Mouse (Mus musculus): Measurements from ENCODE around the gene Adamts18.
"Not testable (repeated sequence)": the region's sequence is repeated elsewhere in the genome, so short reads cannot be mapped to it uniquely, and the experiment has no call there.

Gene Adamts18

DNA sequence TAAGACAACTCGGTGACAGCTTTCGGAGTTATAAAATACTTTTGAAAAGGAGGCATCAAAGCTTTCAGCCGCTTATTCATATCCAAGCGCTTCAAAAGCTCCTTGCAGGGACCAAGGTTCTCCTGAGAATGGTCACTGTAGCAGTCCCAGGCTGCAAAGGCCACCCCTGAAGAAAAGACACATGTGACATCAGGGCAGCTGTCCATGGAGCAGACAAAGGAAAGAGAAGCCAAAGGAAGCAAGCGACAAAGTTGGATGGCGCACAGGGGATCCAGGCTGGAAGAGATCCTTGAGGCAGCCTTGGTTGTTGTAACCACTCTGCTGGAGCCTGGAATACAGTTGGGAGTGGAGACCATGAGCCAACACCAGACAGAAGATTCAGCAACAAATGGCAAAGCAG is 10.3 kb downstream of the Adamts18 start:
- peak in 1 of 2 experiments; percentile 30 for DNase-seq (ENCODE audit: low spot score in 2 of 2)

- no peak for DNase-seq (ENCODE audit: low spot score in 2 of 2)
These were observed 11.0 kb downstream of the Adamts18 start for GRCm38 (mm10) chr8:113837570-113837915.

- DNase-seq (ENCODE audit: low spot score in 2 of 2): no peak
These were observed 11.5 kb downstream of the Adamts18 start for GRCm38 (mm10) chr8:113836892-113837569.

GRCm38 (mm10) chr8:113833644-113834043 is 14.9 kb downstream of the Adamts18 start:
- DNase-seq (ENCODE audit: low spot score in 2 of 2): no peak

DNA sequence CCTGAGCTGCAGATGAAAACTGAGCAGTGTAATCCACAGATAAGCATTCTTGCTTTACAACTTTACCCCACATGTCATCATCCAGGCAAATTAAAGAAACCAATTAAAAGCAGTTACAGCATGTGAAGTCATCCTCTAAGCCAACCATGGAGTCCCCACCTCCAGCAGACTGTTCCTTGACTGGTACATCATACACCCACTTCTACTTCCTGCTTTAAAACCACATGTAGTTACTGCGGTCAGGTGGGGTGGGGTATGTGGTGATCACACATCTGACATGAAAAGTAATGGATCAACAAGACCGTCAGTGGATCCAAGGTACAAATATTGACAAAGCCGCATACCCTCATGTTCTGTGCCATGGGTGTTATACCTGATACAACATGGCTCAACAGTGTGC is 21.3 kb downstream of the Adamts18 start:
- no peak for DNase-seq (ENCODE audit: low spot score in 2 of 2)

DNA sequence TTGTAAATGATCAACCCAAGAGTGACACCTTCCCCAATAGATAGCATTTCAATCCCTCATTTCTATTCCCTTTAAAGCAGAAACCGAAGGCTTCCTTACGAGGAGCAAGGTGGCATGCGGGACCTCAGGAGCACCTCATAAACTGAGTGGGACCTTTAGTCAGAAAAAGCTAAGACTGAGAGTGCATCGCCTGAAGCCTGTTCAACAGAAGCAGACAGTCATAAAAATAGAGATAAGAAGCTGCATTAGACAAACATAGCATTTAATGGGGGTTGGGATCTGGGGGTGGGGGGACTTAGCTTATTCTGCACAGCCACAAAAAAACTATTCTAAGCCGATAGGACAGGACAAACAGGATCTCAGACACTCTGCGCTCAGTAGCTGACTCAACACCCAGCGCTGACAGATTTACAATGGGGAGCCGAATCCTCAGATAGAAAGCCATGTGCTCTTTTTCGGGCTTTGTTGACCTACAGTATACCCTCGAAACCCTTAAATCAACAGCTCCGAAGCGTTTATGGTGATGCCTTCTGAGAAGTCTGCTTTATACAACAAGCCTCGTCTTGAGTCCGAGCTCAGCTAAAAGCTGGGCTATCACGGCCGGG is 27.5 kb downstream of the Adamts18 start:
- DNase-seq (ENCODE audit: low spot score in 2 of 2): no peak

DNA sequence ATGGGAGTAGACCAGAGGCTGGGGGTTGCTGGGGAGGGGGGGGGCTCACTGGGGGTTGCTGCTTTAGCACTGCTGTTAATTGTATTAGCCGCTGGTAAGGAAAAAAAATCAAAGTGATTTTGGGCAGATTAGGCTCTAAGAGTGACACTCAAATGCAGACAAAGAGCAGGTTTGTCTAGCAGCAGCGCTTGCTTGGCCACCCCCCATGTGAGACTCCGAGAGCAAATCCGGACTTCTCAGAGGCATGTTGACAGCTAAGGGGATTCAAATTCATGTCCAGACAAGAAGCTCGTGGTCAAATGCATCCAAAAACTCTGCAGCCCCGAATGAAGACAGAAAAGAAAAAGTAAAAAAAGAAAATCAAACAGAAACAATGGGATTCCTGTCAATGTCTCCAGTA is 34.6 kb downstream of the Adamts18 start:
- no peak for DNase-seq (ENCODE audit: low spot score in 2 of 2)

DNA sequence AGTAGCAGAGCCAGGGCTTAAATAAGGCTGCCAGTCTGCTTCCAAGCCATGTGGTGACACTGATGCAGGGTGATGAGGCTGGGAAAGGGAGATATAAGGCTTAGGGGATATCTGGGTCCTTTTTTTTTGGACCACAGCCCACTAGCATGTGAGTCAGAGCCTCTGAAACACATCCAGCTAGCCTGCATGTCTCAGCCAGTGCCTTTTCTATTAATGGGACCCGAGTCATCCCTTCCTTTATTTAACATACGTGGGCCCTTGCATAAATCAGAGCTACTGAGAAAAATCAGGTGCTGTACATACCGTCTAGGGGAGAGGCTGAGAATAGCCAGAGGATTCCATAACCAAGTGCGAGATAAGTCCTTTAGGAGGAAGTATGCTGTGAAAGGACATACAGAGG is 37.0 kb downstream of the Adamts18 start:
- no peak for DNase-seq (ENCODE audit: low spot score in 2 of 2)

DNA sequence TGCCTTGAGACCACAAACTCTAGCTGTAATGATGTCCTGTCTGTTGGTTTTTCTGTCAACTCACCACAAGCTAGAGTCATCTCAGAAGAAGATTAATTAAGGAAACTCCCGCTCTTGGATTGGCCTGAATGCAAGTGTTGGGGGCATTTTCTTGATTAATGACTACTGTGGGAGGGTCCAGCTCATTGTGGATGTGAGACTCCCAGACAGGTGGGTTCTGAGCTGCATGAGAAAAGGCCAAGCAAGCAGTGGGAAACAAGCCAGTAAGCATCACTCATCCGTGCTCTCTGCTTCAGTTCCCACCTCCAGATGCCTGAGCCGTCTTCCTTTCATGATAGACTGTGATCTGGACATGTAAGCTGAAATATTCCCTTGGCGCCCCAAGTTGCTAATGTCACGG is 38.6 kb downstream of the Adamts18 start:
- no peak for DNase-seq (ENCODE audit: low spot score in 2 of 2)

DNA sequence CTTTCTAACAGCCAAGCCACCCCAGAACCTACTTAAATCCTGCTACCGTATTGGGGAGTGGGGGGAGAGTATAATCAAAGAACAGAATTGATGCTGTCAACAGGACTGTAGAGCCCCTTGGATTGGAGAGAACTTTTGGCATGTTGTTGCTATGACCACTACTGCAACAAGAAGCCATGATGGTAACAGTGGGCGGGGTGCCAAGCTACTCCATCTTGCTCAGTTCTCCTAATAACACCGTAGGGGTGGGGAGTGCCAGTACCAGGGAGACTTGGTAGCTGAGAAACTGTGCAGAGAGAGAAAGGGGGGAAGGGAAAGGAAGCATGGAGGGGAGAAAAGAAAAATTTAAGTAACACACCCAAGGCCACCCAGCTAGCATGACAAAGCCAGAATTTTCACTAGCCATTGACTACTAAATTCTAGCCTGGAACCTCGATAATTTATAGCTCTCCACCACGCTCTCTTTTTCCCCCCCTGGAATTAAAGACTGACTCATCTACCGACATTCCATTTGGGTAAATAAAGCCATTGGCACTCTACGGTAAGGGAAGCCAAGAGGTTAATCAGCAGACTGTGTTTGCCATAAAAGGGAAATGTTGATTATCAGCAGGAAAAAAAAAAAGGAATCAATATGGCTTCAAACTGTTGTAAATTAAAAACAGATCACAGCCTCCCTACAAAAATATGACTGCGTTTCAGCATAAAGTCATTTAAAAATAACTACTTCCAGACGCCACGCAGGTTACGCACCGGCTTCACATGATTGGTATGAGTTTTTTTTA is 44.5 kb downstream of the Adamts18 start:
- no peak for DNase-seq (ENCODE audit: low spot score in 2 of 2)

GRCm38 (mm10) chr8:113801551-113801950 is 47.0 kb downstream of the Adamts18 start:
- DNase-seq (ENCODE audit: low spot score in 2 of 2): no peak

DNA sequence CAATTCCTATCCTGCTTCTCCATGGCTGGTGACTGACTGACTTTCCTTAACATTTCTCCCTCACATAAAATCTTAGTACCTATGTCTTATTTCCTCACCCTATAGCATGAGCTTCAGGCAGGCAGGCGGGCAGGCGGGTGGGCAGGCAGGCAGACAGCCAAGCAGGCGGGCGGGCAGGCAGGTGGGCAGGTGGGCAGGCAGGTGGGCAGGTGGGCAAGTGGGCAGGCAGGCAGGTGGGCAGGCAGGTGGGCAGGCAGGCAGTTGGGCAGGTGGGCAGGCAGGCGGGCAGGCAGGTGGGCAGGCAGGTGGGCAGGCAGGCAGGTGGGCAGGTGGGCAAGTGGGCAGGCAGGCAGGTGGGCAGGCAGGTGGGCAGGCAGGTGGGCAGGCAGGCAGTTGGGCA is 48.0 kb downstream of the Adamts18 start:
- DNase-seq (ENCODE audit: low spot score in 2 of 2): not testable (repeated sequence)

DNA sequence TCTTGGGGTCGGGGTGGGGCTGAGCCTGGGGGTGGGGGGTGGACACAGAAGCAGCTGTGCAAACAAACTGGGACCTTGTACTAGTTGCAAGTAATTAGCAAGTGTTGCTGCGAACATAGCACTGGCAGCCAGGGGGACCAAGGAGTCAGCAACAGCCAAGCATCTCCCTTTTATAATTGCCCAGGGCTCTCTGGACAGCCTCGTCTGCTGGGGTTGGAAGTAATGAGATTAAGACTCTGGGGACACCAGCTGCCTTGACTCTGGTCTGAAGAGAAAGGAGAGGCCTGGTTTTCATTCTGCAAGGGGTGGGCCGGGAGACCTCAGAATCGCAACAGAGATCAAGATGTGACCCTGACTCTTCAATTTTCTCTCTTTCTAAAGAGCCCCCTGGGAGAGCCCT is 49.0 kb downstream of the Adamts18 start:
- DNase-seq (ENCODE audit: low spot score in 2 of 2): peak in 1 of 2 experiments; percentile 20

DNA sequence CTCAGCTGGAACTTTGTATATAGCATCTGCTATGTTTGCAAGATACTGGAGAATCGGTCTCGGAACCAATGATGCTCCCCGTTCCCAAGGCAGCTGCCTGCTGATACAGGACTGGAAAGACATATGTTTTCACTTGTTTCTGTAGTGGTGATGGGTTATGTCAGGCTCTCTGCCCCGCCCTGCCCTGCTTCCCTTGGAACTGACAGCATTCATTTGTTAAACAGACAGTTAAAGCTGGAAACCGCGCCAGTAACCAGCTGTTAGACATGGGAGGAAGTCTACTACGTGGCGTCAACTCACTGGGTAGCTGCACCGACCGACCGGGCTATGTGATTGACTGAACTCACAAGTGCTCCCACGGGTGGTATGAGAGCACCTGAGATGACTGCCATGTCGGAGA is 56.7 kb downstream of the Adamts18 start:
- DNase-seq (ENCODE audit: low spot score in 2 of 2): peak in 1 of 2 experiments; percentile 26

- no peak for DNase-seq (ENCODE audit: low spot score in 2 of 2)
These were observed 57.5 kb downstream of the Adamts18 start for GRCm38 (mm10) chr8:113791061-113791460.

DNA sequence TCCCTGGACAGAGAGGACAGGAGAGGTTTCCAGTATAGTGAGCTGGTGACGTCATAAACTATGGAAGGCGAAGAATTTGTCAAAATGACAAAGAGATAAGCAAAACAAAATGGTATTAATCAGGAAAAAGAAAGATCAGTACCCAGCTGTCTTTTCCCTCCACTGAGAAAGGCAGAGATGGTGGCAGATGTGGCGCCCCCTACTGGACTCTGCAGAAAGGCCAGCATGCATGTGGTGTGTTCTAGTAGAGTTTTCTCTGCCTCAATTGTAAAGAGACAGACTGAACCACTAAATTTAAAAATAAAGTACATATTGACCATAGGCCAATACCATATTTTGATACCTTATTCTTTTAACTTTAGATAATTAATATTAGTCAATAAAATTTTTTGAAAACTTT is 64.8 kb downstream of the Adamts18 start:
- no peak for DNase-seq (ENCODE audit: low spot score in 2 of 2)

GRCm38 (mm10) chr8:113781554-113781953 is 67.0 kb downstream of the Adamts18 start:
- no peak for DNase-seq (ENCODE audit: low spot score in 2 of 2)

GRCm38 (mm10) chr8:113775361-113775760 is 73.2 kb downstream of the Adamts18 start:
- no peak for DNase-seq (ENCODE audit: low spot score in 2 of 2)

- no peak for DNase-seq (ENCODE audit: low spot score in 2 of 2)
These were observed 79.6 kb downstream of the Adamts18 start for GRCm38 (mm10) chr8:113768861-113769410.

DNA sequence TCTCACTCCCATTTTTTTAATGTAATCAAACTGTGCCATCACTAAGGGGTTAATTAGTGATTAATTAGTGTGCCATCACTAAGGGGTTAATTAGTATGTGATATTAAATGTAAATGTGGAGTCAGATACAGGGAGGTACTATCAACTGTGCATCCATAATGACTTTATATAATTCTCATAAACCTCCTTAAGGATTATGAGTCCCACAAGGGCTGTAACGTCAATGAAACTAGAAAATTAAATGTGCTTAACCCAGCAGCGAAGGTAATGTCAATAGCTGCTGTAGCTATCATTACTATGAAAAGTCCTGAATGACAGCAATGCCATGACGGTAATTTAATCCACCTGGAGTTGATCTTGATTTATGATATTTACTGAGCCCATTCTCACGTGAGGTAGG is 83.4 kb downstream of the Adamts18 start:
- DNase-seq (ENCODE audit: low spot score in 2 of 2): no peak

- no peak for DNase-seq (ENCODE audit: low spot score in 2 of 2)
These were observed 84.8 kb downstream of the Adamts18 start for GRCm38 (mm10) chr8:113763592-113764355.

GRCm38 (mm10) chr8:113762101-113762500 is 86.4 kb downstream of the Adamts18 start:
- DNase-seq (ENCODE audit: low spot score in 2 of 2): no peak
